Mouse (Mus musculus) small intestine, adult 2 months (tissue): ENCODE measurements around the gene Mns1.

Experiments used
- CTCF ChIP-seq: fragments of 200-500 bp; IDR thresholded peaks from 2 replicates; pipeline ENCODE4 v1.5.1; 2012; ENCODE audit warnings: low read depth, mild to moderate bottlenecking, control low read depth, inconsistent platforms, low read length, moderate library complexity, mixed read lengths; ENCODE audit not compliant: insufficient replicate concordance, insufficient read length; ENCODE audit errors: extremely low read depth
- POLR2A ChIP-seq: fragments of 200-500 bp; IDR thresholded peaks from 2 replicates; pipeline ENCODE4 v1.6.1; 2012; ENCODE audit warnings: low read depth, mild to moderate bottlenecking, control low read depth, inconsistent platforms, low read length, moderate library complexity

GRCm38 (mm10) chr9:72459703-72460102 lies 21.9 kb downstream of the Mns1 start:
- TF ChIP-seq CTCF (no peak), POLR2A (no peak)
